Mouse (Mus musculus): ENCODE results near the gene Gm6020. TPM values are rescaled to one million over a fixed set of nuclear protein-coding genes. Genes with fewer than 3 reads are reported as not detected.
"Not testable (repeated sequence)": the region's sequence is repeated elsewhere in the genome, so short reads cannot be mapped to it uniquely, and the experiment has no call there.

Gm6020 gene
- polyA plus RNA-seq (2016; fragmentation: Nextera tagmentation; extraction: Ambion mirVana), result not detected in 2 replicates

DNA sequence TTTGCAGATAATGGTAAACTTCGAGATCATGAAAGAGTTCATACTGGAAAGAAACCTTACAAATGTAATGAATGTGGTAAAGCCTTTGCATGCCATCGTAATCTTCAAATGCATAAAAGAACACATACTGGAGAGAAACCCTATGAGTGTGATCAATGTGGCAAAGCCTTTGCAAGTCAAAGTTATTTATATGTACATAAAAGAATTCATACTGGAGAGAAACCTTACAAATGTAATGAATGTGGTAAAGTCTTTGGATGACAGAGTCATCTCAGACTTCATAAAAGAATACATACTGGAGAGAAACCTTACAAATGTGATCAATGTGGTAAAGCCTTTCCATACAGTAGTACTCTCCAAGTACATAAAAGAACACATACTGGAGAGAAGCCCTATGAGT, at the start of gene Gm6020:
TSS of gene Gm6020 (plus strand) at position 301 of the 400 bp plus-strand sequence.
- WGBS, result 86% methylated on average over 2 of the region's 2 CpGs
- not testable (repeated sequence) for DNase-seq (ENCODE audit: low spot score); H3K36me3 ChIP-seq; H3K27me3 ChIP-seq (ENCODE audit: insufficient read depth, poor library complexity, severe bottlenecking); H3K4me3 ChIP-seq; H3K27ac ChIP-seq; H3K4me1 ChIP-seq (replicated peaks)
- peaks cover 47% of the 10 kb centered on the region for H3K9me3 ChIP-seq

DNA sequence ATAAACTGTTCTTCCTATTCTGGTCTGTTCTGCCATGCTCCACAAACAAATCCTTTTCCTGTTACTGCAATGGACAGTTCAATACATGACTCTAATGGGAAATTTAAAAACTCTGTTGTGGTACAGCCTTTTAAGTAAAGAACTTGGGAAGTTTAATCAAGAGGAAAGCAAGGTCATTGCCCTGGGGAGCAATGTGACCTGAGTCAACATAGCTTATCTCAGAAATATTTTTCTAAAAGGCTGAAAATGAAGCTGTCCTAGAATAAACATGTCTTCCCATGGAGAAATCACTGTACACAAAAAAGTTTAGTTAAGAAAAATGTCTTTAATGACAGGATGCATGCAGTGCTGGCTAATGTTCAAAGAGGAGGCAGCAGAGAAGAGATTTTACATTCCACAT, 45.0 kb upstream of the Gm6020 start:
- no peak for DNase-seq (ENCODE audit: low spot score)
- Histone ChIP-seq H3K9me3 (no peaks in the 10 kb centered on the region), H3K27ac (no peak overlapping the region), H3K4me3 (no peak overlapping the region), H3K27me3 (ENCODE audit: insufficient read depth, poor library complexity, severe bottlenecking) (no peaks in the 10 kb centered on the region), H3K4me1 (replicated peaks) (peaks cover 17% of the 10 kb centered on the region), H3K36me3 (peaks cover 13% of the 10 kb centered on the region; the same call in 1 of the 2 replicates)

DNA sequence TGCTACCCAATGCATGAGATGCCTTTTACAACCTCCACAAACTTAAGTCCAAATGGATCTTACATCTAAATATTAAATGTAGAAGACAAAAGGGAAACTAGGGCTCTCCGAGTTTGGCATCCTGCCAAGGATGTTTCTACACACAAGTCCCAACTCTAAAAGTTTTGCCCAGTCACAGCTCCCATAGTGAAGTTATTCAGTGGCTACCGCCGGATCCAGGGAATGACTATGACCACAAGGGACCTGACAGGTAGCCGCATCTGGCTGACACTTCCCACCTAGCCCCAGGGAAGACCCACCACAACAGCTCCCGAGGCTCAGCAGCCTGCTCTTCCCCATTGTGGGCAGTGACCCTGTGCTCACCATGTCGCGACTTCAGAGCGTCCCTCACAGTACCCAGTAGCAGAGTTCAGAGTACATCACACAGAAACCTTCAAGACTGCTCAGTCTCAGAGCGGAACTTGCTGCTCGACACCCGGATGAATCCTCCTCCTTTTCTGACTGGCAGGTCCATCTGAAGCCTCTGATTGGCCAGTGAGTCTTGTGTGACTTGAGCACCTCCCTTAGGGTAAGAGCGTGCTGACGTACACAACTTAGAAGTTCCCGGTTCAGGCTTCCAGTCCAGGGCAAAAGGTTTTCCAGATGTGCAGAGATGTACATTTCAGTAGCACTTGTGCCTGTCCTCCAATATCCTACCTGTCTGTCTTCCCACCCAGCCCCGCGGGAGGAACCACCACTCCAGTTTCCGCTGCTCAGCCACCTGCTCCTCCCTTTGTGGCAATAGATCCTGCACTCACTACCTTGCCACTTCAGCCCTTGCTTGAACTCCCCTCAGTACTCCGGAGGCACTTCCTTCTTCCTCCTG, 43.1 kb upstream of the Gm6020 start, which contains the start of gene Zfp950:
TSS of gene Zfp950 (minus strand) at position 499 of the 865 bp plus-strand sequence.
- peak within 1 kb of the TSS; percentile 84 for H3K4me3 ChIP-seq
- peaks cover 7% of the 10 kb centered on the region; the same call in 1 of the 2 replicates for H3K36me3 ChIP-seq
- under 1% methylated on average over 18 of the region's 18 CpGs for WGBS
- peak within 1 kb of the TSS; percentile 86 for H3K27ac ChIP-seq
- H3K4me1 ChIP-seq (replicated peaks), result peaks cover 17% of the 10 kb centered on the region
- H3K27me3 ChIP-seq (ENCODE audit: insufficient read depth, poor library complexity, severe bottlenecking), result no peaks in the 10 kb centered on the region
- no peaks in the 10 kb centered on the region for H3K9me3 ChIP-seq
- peak; percentile 80 for DNase-seq (ENCODE audit: low spot score)

DNA sequence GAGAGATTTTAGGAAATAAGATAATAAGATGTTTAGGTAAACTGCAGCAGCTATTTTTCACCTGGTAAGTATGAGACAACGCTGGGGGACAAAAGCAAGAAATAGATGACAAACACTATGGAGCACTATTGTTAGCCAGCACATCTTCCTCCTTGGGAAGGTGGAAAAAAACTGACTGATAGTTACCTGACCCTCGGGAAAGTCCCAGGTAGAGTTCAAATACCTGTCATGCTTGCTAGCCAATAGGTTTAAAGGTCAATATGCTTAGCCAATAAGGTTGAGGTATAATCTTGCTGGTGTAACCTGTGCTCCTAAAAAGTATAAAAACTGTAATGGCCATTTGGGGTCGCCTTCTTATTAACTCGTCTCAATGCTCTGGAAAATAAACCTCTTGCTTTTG, 42.4 kb upstream of the Gm6020 start:
- no peak for DNase-seq (ENCODE audit: low spot score)
- no peaks in the 10 kb centered on the region for H3K27me3 ChIP-seq (ENCODE audit: insufficient read depth, poor library complexity, severe bottlenecking)
- peaks cover 7% of the 10 kb centered on the region; the same call in 1 of the 2 replicates for H3K36me3 ChIP-seq
- peaks cover 17% of the 10 kb centered on the region for H3K4me1 ChIP-seq (replicated peaks)
- peak overlapping the region; percentile 84 for H3K4me3 ChIP-seq
- 19% methylated on average over 4 of the region's 4 CpGs for WGBS
- H3K27ac ChIP-seq, result peak overlapping the region; percentile 86
- H3K9me3 ChIP-seq, result no peaks in the 10 kb centered on the region

DNA sequence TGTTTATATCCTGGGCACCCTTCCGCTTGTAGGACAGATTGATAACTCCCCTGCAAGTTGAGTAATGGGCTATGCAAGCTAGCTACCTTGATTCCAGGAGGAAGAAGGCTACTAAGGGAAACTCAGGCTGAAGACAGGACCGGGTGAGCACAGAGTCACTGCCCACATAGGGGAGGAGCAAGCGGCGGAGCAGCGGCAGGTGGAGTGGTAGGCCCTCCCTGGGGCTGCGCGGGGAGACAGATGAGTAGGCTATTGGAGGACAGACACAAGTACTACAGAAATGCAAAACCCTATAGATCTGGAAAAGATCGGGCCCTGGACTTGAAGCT, 32.4 kb upstream of the Gm6020 start:
- no peaks in the 10 kb centered on the region for H3K9me3 ChIP-seq
- WGBS, result 7% methylated on average over 8 of the region's 8 CpGs
- peak; percentile 33 for DNase-seq (ENCODE audit: low spot score)
- peaks cover 10% of the 10 kb centered on the region for H3K4me1 ChIP-seq (replicated peaks)
- no peaks in the 10 kb centered on the region for H3K36me3 ChIP-seq
- H3K27ac ChIP-seq, result no peak overlapping the region
- H3K27me3 ChIP-seq (ENCODE audit: insufficient read depth, poor library complexity, severe bottlenecking), result peaks cover 8% of the 10 kb centered on the region; the same call in 1 of the 2 replicates
- H3K4me3 ChIP-seq, result peak overlapping the region; percentile 56

DNA sequence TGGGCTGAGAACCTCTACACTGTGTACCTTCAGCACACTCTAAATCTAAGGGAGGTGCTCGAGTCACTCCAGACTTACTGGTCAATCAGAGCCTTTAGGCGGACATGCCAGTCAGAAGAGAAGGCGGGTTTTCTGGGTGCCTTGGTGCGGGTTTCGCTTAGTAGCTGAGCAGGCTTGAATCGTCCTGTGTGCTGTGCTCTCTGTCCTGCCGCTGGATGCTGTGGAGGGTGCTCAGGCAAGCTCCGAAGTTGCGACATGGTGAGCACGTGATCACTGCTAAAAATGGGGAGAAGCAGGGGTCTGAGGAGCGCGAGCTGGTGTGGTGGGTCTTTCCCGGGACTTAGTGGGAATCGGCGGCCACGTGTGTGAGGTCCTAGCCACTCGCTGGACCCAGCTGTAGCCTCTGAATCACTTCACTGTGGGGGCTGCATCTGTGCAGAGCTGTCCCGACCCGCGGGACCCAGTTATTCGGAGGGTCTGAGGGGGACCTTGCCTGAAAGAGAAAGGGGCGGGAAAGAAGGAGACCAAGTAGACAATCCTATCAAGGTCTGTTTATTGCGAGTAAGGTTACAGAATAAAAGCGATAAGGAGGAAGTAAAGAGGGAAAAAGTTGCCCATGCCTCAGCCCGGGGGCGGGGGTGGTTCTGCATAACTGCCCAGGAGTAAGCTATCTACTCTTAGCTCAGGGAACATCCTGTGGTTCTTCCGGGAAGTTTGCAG, 31.8 kb upstream of the Gm6020 start:
- no peaks in the 10 kb centered on the region for H3K9me3 ChIP-seq
- peak; percentile 39 for DNase-seq (ENCODE audit: low spot score)
- peak overlapping the region; percentile 69 for H3K27ac ChIP-seq
- peaks cover 8% of the 10 kb centered on the region; the same call in 1 of the 2 replicates for H3K27me3 ChIP-seq (ENCODE audit: insufficient read depth, poor library complexity, severe bottlenecking)
- WGBS, result 6% methylated on average over 27 of the region's 27 CpGs
- peaks cover 10% of the 10 kb centered on the region for H3K4me1 ChIP-seq (replicated peaks)
- peak overlapping the region; percentile 56 for H3K4me3 ChIP-seq
- no peaks in the 10 kb centered on the region for H3K36me3 ChIP-seq

DNA sequence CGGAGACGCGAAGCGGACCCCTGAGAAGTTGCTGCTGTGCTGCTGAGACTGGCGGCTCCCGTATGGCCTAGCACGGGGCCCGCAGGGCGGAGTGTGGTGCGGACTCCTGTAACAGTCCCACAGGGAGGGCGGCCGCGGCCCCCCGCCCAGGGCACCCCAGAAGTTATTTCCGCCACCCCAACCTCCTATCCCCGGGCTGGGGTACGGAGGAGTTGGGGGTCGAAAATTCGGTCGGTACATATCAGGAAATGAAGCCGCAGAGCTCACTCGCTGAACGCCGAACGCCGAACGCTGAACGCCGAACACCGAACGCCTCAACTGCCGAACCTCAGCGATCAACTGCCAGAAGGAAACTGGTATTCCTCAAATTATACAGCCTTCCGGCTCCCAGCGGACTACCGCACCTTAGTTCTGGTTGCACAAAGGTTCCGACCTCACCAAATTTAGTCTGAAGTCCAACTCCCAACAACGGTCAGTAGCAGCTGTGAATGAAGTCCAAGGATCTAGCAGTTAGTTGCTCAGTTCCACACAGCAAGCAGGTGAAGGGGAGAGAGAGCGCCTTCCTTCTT, 7.8 kb upstream of the Gm6020 start, which contains the start of gene Gm7102:
TSS of gene Gm7102 (minus strand) at position 554 of the 569 bp plus-strand sequence.
- peak; percentile 17 for DNase-seq (ENCODE audit: low spot score)
- Histone ChIP-seq H3K4me1 (replicated peaks) (no peaks in the 10 kb centered on the region), H3K4me3 (peak within 1 kb of the TSS; percentile 46), H3K9me3 (peaks cover 19% of the 10 kb centered on the region; the same call in 1 of the 2 replicates), H3K27me3 (ENCODE audit: insufficient read depth, poor library complexity, severe bottlenecking) (peaks cover 3% of the 10 kb centered on the region), H3K27ac (no peak within 1 kb of the TSS), H3K36me3 (no peaks in the 10 kb centered on the region)
- 25% methylated on average over 39 of the region's 39 CpGs for WGBS

DNA sequence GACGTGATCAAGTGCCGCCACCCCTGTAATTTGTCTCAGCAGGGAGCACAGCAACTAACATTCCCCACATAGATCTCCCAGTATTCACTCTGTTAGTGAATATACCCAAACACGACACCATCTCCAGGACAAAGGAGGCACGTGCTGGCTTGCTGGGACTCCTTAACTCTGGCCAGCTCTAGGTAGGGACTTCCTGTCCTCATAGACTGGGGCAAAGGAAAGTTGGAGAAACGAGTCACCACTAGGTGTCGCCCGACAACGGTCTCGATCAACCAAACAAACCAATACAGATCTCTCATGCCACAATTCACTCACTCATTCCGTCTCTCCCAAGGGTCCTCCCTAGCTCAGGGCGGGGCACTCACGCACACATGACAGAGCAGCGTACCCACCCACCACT, 15.6 kb downstream of the Gm6020 start:
- H3K27ac ChIP-seq, result no peak overlapping the region

DNA sequence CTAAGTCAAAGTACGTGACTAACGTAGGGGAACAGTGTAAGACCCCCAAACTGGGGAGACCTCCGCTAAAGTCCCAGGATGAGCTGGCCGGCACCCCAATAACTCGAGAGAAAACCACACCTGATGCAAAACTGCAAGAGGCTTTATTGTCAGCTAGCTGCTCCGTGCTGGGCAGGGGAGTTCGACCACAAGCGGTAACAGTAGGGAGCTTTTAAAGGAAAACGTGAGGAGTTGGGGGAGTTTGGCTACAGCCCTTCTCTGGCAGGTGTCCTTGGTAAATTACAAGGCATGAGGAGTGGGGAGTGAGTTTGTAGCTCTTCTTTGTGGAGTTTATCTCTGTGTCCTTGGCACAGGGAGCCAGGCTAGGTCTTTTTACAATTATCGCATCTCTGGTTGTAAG, 16.1 kb downstream of the Gm6020 start:
- DNase-seq (ENCODE audit: low spot score), result peak; percentile 30
- H3K9me3 ChIP-seq, result 0 out of 2 replicates have a peak, but pooled peaks cover 4% of the 10 kb centered on the region
- H3K36me3 ChIP-seq, result no peaks in the 10 kb centered on the region
- H3K27ac ChIP-seq, result no peak overlapping the region
- 25% methylated on average over 10 of the region's 10 CpGs for WGBS
- no peaks in the 10 kb centered on the region for H3K27me3 ChIP-seq (ENCODE audit: insufficient read depth, poor library complexity, severe bottlenecking)
- no peak overlapping the region for H3K4me3 ChIP-seq
- no peaks in the 10 kb centered on the region for H3K4me1 ChIP-seq (replicated peaks)

More for the DNA sequence above, 15.6 kb downstream of the Gm6020 start:
- DNase-seq (ENCODE audit: low spot score), result peak; percentile 93
- 15% methylated on average over 13 of the region's 13 CpGs for WGBS
- H3K4me3 ChIP-seq, result no peak overlapping the region
- H3K9me3 ChIP-seq, result 0 out of 2 replicates have a peak, but pooled peaks cover 4% of the 10 kb centered on the region
- H3K4me1 ChIP-seq (replicated peaks), result no peaks in the 10 kb centered on the region
- H3K27me3 ChIP-seq (ENCODE audit: insufficient read depth, poor library complexity, severe bottlenecking), result no peaks in the 10 kb centered on the region
- no peaks in the 10 kb centered on the region for H3K36me3 ChIP-seq

DNA sequence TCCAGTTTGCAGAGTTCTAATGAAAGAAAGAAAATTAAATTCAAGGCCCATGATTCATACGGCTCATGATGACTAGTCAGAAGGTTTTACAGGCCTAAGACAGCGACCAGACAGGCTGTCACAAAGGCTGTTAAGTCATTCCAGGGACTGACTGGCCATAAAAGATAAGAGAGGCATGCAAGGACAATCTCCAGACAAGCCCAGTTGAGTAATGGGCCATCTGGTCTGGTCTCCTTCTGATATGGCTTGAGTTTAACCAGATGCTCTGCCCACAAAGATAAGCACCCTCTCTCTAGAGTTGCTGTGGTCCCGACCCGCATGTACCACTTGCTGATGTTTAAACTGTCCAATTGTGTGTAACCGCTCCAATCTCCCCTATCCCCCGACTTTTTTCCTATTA, 23.8 kb downstream of the Gm6020 start:
- not testable (repeated sequence) for H3K4me3 ChIP-seq; H3K27me3 ChIP-seq (ENCODE audit: insufficient read depth, poor library complexity, severe bottlenecking); H3K4me1 ChIP-seq (replicated peaks); H3K27ac ChIP-seq; DNase-seq (ENCODE audit: low spot score); H3K36me3 ChIP-seq; H3K9me3 ChIP-seq
- WGBS, result 89% methylated on average over 6 of the region's 6 CpGs

DNA sequence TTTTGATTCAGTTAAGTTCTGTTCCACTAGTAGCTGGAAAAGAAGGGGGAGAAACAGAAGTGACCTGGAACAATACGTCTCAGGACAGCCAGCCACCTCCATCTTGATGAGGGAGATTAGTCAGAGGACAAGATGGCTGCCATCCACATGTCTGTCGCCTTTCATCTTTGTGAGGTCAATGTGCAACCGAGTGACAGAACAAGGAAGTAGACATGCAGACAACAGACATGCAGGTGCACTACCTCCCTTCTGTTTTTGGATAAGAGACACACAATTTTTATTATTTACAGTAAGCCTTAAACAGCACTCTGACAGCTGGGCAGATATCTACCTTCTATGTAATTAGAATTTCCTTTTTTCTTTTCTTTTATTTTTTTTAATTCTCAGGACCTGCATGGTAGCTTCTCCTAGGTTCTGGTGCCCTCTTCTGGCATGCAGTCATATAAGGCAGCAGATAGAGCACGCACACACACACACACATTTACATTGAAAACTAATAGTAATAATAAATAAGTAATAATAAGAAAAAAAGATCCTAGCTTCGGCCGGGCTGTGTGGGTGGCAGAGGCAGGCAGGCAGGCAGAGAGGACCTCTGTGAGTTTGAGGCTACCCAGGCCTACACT, 40.1 kb downstream of the Gm6020 start:
- H3K9me3 ChIP-seq, result peaks cover 20% of the 10 kb centered on the region
- WGBS, result 92% methylated on average over 6 of the region's 6 CpGs
- DNase-seq (ENCODE audit: low spot score), result no peak

More for the DNA sequence above, 40.1 kb downstream of the Gm6020 start:
- Histone ChIP-seq H3K27me3 (ENCODE audit: insufficient read depth, poor library complexity, severe bottlenecking) (peaks cover 6% of the 10 kb centered on the region; the same call in 1 of the 2 replicates), H3K36me3 (no peaks in the 10 kb centered on the region), H3K27ac (no peak overlapping the region), H3K4me1 (replicated peaks) (peaks cover 28% of the 10 kb centered on the region), H3K4me3 (no peak overlapping the region)

Data from hindbrain, embryonic 10.5 days (tissue).